Mouse (Mus musculus): ENCODE measurements around the gene Etfdh. TPM values are rescaled to one million over a fixed set of nuclear protein-coding genes. Genes with fewer than 3 reads are reported as not detected.

The Etfdh gene
- total RNA-seq, 2 experiments from 2014 or later: 175 to 219 TPM

Other genes with a start within 250 kb of the Etfdh start
- 1 to 10 TPM; 8.2 to 8.6 TPM for gene Fnip2, start 61.7 kb downstream of the Etfdh start, total RNA-seq (2021)
- gene Ppid, start 38.2 kb downstream of the Etfdh start, total RNA-seq (2021): 10 to 100 TPM; 48.7 to 71.2 TPM
- 1 to 10 TPM; 2.1 to 4.0 TPM for gene 4930579G24Rik, start 421 bp downstream of the Etfdh start, total RNA-seq (2021)
- under 1 TPM in 1 of 2 experiments, not detected in 1; 0.07 TPM for gene Rxfp1, start 108.4 kb upstream of the Etfdh start, total RNA-seq (2021)
- gene Tmem144, start 223.3 kb upstream of the Etfdh start, total RNA-seq (2021): 10 to 100 TPM; 14.0 to 16.4 TPM

Measured in adrenal gland, postnatal 36 days (tissue).